Mouse (Mus musculus): ENCODE data around the gene Kcnh6.

DNA sequence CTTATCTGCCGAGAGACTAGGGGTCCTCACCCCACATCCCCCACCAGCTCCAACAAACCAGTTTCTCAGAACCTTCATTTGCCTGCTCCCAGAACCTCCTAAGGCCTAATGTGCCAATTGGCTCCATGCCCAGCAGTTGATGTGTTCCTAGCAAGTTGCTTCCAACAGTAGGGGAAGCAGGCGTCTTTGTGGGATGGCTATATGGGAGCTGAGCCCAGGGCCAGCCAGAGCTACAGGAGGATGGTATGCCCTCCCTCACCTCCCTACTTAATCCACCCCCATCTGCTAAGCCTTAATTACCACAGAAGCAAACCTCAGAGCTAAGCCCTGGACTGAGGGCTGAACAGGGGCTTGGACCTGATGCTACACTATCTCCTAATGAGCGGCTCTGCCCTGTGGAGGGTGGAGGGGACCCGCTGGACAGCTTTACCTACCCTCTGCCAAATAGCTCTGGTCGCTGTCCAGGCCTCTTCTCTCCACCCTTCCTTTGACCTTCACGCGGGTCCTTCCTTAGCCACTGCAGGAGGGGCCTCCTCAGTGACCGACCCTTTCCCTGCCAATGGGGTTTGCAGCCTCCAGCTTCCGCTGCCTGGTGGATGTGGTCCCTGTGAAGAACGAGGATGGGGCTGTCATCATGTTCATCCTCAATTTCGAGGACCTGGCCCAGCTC is 5.8 kb downstream of the Kcnh6 start:
- no peak for TF ChIP-seq CTCF (IDR thresholded peaks at IDR 0.05; ENCODE audit: low read depth)
- TF ChIP-seq EP300 (IDR thresholded peaks at IDR 0.05; ENCODE audit: low read depth) = no peak

All from heart, postnatal 0 days (tissue).